Mouse (Mus musculus): ENCODE measurements around the gene Smarcc1. TPM values are rescaled to one million over a fixed set of nuclear protein-coding genes. Genes with fewer than 3 reads are reported as not detected.

Smarcc1 gene
- polyA plus RNA-seq, 1 experiment: 43.8 TPM

DNA sequence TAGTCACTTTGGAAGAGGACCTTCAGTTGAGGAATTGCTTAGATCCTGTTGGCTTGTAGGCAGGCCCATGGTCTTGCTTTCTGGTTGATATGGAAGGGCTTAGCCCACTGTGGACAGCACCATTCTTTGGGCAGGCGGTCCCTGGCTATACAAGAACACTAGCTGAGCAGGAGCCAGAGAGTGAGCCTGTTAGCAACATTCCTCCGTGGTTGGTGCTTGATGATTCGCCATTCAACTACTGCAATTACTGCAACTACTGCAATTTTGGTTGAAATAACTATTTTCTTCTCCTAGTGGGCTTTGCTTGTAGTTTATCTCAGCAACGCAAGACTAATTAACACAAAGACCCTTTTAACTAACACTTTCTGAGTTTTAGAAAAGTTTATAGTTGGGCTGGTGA is 108.7 kb downstream of the Smarcc1 start:
- Histone ChIP-seq H3K36me3 (ENCODE audit: control insufficient read depth, insufficient read depth, low read length) (peaks cover 46% of the 10 kb centered on the region), H3K4me3 (ENCODE audit: control insufficient read depth, insufficient read depth, low read length) (no peak overlapping the region), H3K27ac (ENCODE audit: control insufficient read depth, insufficient read depth, low read length) (no peak overlapping the region), H3K4me1 (replicated peaks; ENCODE audit: control insufficient read depth, insufficient read depth, low read length) (no peaks in the 10 kb centered on the region), H3K27me3 (ENCODE audit: control insufficient read depth, insufficient read depth, low read length) (no peaks in the 10 kb centered on the region)
- 96% methylated on average over 4 of the region's 4 CpGs for WGBS
- TF ChIP-seq POLR2A (IDR thresholded peaks at IDR 0.05; ENCODE audit: control insufficient read depth, extremely low read depth, insufficient read depth, low read length, poor library complexity): no peak
- no peak for TF ChIP-seq CTCF (IDR thresholded peaks at IDR 0.05; ENCODE audit: borderline replicate concordance, control insufficient read depth, extremely low read depth, insufficient read depth, low read length, poor library complexity)
- no peak for DNase-seq

DNA sequence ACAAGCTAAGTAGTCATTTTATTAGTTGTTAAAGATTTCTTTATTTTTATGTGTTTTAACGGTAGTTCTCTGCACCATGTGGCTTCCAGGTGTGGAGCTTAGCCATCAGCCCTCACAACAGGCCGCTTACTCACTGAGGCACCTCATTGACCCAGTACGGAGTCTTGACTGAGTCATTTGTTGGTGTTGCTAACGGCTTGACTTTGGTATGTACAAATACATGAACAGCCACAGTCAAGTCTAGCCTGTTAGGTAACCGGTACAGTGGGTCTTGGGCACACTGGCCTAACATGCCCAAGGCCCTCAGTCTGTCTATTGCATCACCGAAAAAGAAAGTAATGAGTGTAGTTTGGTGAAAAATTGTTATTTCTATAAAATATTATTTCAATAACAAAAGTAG is 111.2 kb downstream of the Smarcc1 start:
- Histone ChIP-seq H3K36me3 (ENCODE audit: control insufficient read depth, insufficient read depth, low read length) (peaks cover 32% of the 10 kb centered on the region), H3K27me3 (ENCODE audit: control insufficient read depth, insufficient read depth, low read length) (no peaks in the 10 kb centered on the region), H3K4me1 (replicated peaks; ENCODE audit: control insufficient read depth, insufficient read depth, low read length) (no peaks in the 10 kb centered on the region), H3K27ac (ENCODE audit: control insufficient read depth, insufficient read depth, low read length) (no peak overlapping the region), H3K4me3 (ENCODE audit: control insufficient read depth, insufficient read depth, low read length) (no peak overlapping the region)
- TF ChIP-seq POLR2A (IDR thresholded peaks at IDR 0.05; ENCODE audit: control insufficient read depth, extremely low read depth, insufficient read depth, low read length, poor library complexity): no peak
- TF ChIP-seq CTCF (IDR thresholded peaks at IDR 0.05; ENCODE audit: borderline replicate concordance, control insufficient read depth, extremely low read depth, insufficient read depth, low read length, poor library complexity): no peak
- DNase-seq: no peak
- WGBS: 97% methylated on average over 6 of the region's 6 CpGs

DNA sequence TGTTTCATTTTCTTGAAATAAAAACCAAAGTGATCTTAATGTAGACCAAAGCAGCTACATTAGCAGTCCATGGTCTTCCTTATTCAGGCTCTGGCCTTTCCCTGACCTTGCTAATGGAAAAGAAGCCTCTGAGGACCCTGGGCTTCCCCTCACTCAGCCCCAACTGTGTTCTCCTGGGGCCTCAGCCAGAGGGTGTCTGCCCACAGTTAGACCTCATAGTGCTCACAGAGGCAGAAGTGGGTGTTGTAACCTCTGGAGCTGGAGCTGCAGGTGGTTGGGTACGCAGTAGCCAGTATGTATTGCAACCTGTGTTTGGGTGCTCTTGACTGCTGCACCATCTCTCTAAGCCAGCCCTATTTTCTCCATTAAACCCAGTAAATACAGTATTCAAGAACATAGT is 111.6 kb downstream of the Smarcc1 start:
- DNase-seq: no peak
- Histone ChIP-seq H3K4me1 (replicated peaks; ENCODE audit: control insufficient read depth, insufficient read depth, low read length) (no peaks in the 10 kb centered on the region), H3K4me3 (ENCODE audit: control insufficient read depth, insufficient read depth, low read length) (no peak overlapping the region), H3K27ac (ENCODE audit: control insufficient read depth, insufficient read depth, low read length) (no peak overlapping the region), H3K36me3 (ENCODE audit: control insufficient read depth, insufficient read depth, low read length) (peaks cover 28% of the 10 kb centered on the region), H3K27me3 (ENCODE audit: control insufficient read depth, insufficient read depth, low read length) (no peaks in the 10 kb centered on the region)
- TF ChIP-seq POLR2A (IDR thresholded peaks at IDR 0.05; ENCODE audit: control insufficient read depth, extremely low read depth, insufficient read depth, low read length, poor library complexity) (no peak), CTCF (IDR thresholded peaks at IDR 0.05; ENCODE audit: borderline replicate concordance, control insufficient read depth, extremely low read depth, insufficient read depth, low read length, poor library complexity) (no peak)
- WGBS: 97% methylated on average over 1 of the region's 1 CpGs

DNA sequence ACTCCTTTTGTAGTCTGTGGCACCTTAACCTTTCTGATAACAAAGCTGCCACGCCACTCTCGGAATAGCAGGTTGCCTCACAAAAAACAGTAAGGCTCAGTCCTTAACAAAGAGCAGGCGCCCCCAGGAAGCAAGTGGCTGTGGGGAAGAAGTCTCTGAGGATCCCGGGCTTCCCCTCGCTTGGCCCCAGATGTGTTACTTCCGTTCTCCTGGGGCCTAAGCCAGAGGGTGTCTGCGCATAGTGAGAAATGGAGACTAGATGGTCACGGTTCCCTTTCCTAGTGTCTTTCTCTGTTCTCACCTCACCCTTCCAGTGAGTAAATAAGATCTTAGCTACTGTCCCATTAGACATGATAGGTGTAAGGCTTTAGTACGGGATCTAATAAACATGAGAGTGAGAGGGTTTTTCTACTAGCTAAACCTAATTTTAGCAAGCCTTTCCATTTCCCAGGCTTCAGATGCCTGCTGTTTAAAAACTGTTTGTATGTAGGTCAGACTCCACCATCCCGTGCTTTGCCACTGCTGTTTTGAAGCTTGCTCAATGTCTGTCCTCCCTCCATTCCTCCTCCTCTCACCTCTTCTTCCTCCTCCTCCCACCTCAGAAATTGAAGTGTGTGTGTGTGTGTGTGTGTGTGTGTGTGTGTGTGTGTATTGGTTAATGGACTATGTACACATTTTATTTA is 112.2 kb downstream of the Smarcc1 start:
- Histone ChIP-seq H3K36me3 (ENCODE audit: control insufficient read depth, insufficient read depth, low read length) (peaks cover 28% of the 10 kb centered on the region), H3K27ac (ENCODE audit: control insufficient read depth, insufficient read depth, low read length) (no peak overlapping the region), H3K4me1 (replicated peaks; ENCODE audit: control insufficient read depth, insufficient read depth, low read length) (no peaks in the 10 kb centered on the region), H3K4me3 (ENCODE audit: control insufficient read depth, insufficient read depth, low read length) (no peak overlapping the region), H3K27me3 (ENCODE audit: control insufficient read depth, insufficient read depth, low read length) (no peaks in the 10 kb centered on the region)
- WGBS: 86% methylated on average over 10 of the region's 10 CpGs
- TF ChIP-seq CTCF (IDR thresholded peaks at IDR 0.05; ENCODE audit: borderline replicate concordance, control insufficient read depth, extremely low read depth, insufficient read depth, low read length, poor library complexity) (no peak), POLR2A (IDR thresholded peaks at IDR 0.05; ENCODE audit: control insufficient read depth, extremely low read depth, insufficient read depth, low read length, poor library complexity) (no peak)
- DNase-seq: no peak

DNA sequence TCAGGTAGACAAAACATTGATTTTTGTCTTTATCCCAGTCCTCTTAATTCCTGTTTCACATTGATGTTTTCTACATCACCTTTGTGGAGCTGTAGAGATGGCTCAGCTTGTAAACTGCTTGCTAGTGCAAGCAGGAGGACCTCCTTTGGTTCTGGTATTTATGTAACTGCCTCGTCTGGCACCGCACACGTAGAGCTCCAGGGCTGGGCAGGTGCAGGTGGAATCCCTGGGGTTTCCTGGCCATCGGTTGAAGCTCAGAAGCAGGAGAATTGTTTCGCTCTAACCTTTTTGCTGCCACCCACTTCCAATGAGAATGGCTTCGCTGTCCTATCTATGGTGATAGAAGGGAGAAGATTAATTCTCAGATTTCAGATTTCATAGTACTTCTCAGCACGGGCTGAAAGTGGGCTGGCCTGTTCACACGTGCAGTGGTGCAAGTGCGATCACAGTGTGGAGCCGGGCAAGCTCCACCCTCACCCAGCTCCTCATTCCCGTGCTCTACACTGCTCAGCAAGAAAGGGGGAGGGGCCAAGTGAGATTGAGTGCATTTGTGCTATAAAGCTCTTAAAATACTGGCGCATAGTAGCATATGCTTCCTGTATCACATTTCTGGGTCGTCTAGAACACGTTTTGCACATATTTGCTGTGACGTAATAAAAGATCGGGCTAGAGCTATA is 113.0 kb downstream of the Smarcc1 start:
- 94% methylated on average over 16 of the region's 16 CpGs for WGBS
- Histone ChIP-seq H3K27me3 (ENCODE audit: control insufficient read depth, insufficient read depth, low read length) (no peaks in the 10 kb centered on the region), H3K36me3 (ENCODE audit: control insufficient read depth, insufficient read depth, low read length) (peaks cover 32% of the 10 kb centered on the region), H3K27ac (ENCODE audit: control insufficient read depth, insufficient read depth, low read length) (no peak overlapping the region), H3K4me1 (replicated peaks; ENCODE audit: control insufficient read depth, insufficient read depth, low read length) (no peaks in the 10 kb centered on the region), H3K4me3 (ENCODE audit: control insufficient read depth, insufficient read depth, low read length) (no peak overlapping the region)
- no peak for TF ChIP-seq POLR2A (IDR thresholded peaks at IDR 0.05; ENCODE audit: control insufficient read depth, extremely low read depth, insufficient read depth, low read length, poor library complexity)
- TF ChIP-seq CTCF (IDR thresholded peaks at IDR 0.05; ENCODE audit: borderline replicate concordance, control insufficient read depth, extremely low read depth, insufficient read depth, low read length, poor library complexity): no peak
- DNase-seq: no peak

DNA sequence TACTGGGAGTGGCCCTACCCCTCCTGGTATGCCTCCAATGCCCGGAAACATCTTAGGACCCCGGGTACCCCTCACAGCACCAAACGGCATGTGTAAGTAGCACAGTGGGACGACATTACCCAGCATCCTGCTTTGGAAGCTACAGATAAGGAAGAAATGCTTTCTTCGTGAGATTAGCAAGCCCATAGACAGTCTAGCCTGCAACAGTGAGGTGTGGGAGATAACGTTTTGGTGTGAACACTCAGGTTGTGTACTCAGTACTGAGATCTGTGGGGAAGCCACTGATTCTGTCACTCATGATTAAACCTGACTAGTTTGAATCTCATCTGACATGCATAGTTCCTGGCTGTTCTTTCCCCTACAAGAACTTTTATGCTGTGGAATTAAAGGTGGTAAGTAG is 117.5 kb downstream of the Smarcc1 start:
- 97% methylated on average over 6 of the region's 6 CpGs for WGBS
- Histone ChIP-seq H3K4me3 (ENCODE audit: control insufficient read depth, insufficient read depth, low read length) (no peak overlapping the region), H3K27ac (ENCODE audit: control insufficient read depth, insufficient read depth, low read length) (no peak overlapping the region), H3K36me3 (ENCODE audit: control insufficient read depth, insufficient read depth, low read length) (peaks cover 57% of the 10 kb centered on the region), H3K27me3 (ENCODE audit: control insufficient read depth, insufficient read depth, low read length) (no peaks in the 10 kb centered on the region), H3K4me1 (replicated peaks; ENCODE audit: control insufficient read depth, insufficient read depth, low read length) (no peaks in the 10 kb centered on the region)
- DNase-seq: no peak
- no peak for TF ChIP-seq POLR2A (IDR thresholded peaks at IDR 0.05; ENCODE audit: control insufficient read depth, extremely low read depth, insufficient read depth, low read length, poor library complexity)
- no peak for TF ChIP-seq CTCF (IDR thresholded peaks at IDR 0.05; ENCODE audit: borderline replicate concordance, control insufficient read depth, extremely low read depth, insufficient read depth, low read length, poor library complexity)

All from thymus, adult 2 months (tissue).